Mouse (Mus musculus) Muller cell, postnatal 12 days (primary cell): ENCODE measurements around the gene Olfr90.
"Not testable (repeated sequence)": the region's sequence is repeated elsewhere in the genome, so short reads cannot be mapped to it uniquely, and the experiment has no call there.

ENCODE experiments used
- DNase-seq: peaks from one replicate; pipeline ENCODE4 v3.0.0-alpha.2; 2015; ENCODE audit errors: inconsistent ontology term

Gene Olfr90

DNA sequence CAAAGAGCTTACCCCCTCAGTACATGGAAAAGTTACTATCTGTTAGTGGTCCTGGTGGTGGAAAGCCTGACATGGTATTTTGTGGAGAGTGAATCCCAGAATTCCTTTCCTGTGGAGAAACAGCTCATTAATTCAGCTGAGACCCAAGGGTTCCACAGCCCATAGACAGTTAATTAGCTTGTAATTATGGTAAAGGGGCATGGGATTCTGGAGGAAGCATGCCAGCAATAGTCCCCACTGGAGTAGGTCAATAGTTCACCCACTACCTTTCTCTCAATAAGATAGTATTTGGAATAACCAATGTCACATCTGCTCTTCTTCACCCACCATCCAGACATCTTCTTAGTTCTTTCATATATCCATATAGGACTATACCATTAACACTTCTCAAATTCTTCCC is at the start of gene Olfr90:
TSS of gene Olfr90 (minus strand) at position 101 of the 400 bp plus-strand sequence.
- DNase-seq = no peak

DNA sequence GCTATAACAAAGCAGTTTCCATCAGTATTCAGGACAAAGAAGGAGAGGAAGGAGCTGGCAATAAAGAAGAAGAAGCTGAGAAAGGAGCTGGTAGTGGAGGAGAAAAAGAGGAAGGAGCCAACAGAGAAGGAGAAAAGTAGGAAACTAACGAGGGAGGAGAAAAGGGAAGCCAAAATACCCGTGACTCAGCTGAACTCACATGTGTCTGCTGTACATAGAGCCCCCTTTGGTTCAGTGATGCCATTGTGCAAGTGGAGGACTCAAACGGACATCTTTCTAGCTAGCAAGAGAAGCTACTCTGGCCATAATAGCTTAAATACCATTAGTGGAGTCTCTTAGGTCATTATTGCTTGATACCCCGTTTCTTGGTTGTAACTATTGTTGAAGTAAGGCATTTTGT is 43.1 kb upstream of the Olfr90 start:
- DNase-seq = not testable (repeated sequence)

DNA sequence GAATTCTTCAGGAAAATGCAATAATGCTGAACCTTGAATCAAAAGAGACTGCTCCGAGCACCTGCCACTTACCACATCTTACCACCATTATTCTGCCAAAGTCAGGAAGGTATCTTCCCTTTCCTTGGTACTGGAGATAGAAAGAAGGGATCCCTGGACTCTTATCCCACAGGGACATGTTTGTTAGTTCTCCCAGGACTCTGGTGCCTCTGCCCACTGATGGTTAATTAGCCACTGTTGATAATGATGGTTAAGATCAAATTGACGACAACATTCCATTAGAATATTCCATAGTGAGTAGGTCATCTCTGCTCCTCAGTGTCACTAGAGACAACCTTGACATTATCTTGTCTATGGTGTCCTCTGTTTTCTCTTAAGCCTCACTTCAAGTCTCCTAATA is 31.7 kb upstream of the Olfr90 start, which contains the start of gene Olfr92:
TSS of gene Olfr92 (minus strand) at position 101 of the 400 bp plus-strand sequence.
- no peak for DNase-seq

DNA sequence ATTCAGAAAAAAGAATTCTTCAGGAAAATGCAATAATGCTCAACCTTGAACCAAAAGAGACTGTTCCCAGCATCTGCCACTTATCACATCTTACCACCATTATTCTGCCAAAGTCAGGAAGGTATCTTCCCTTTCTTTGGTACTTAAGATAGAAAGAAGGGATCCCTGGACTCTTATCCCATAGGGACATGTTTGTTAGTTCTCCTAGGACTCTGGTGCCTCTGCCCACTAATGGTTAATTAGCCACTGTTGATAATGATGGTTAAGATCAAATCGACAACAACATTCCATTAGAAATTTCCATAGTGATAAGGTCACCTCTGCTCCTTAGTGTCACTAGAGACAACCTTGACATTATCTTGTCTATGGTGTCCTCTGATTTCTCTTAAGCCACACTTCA is 9.9 kb upstream of the Olfr90 start, which contains the start of gene Olfr91:
TSS of gene Olfr91 (minus strand) at position 101 of the 400 bp plus-strand sequence.
- no peak for DNase-seq

DNA sequence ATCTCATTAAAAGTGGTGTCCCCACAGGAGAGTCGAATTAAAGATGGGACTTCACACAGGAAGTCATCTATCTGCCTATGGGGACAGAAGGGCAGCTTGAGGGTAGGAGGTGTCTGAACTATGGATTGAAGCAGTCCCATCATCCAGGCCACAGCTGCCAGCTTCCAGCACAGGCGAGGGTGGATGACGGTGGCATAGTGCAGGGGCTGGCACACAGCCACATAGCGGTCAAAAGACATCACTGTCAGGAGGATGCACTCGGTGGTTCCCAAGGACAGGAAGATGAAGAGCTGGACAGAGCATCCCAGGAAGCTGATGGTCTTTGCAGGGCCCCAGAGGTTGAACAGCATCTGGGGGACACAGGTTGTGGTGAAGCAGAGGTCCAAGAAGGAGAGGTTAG is 5.0 kb upstream of the Olfr90 start:
- peak; percentile 57 for DNase-seq

DNA sequence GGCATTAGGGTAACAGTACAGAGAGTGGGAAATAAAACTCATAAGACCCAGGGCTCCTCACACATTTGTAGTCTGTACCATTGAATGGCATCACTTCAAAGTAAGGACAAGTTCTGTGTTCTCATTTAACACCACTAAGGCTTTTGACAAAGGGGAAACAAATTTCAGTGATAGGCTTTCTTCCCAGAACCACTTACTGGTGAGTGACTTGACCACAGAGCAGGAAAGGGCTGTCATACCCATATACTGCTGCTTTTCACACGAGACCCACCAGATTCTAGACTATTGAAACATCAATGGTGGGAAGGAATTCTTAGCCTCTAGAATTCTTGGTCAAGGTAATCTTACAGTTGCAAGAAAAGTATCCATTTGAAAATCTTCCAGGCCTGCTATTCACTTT is 3.9 kb upstream of the Olfr90 start:
- no peak for DNase-seq

DNA sequence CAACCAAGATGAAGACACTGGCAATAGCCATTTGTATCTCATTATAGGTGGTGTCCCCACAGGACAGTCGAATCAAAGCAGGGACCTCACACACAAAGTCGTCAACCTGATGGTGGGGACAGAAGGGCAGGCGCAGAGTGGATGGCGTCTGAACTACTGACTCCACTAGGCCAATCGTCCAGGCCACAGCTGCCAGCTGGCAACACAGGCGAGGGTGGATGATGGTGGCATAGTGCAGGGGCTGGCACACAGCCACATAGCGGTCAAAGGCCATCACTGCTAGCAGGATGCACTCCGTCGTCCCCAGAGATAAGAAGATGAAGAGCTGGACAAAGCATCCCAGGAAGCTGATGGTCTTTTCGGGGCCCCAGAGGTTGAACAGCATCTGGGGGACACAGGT is 2.8 kb downstream of the Olfr90 start:
- DNase-seq = no peak

DNA sequence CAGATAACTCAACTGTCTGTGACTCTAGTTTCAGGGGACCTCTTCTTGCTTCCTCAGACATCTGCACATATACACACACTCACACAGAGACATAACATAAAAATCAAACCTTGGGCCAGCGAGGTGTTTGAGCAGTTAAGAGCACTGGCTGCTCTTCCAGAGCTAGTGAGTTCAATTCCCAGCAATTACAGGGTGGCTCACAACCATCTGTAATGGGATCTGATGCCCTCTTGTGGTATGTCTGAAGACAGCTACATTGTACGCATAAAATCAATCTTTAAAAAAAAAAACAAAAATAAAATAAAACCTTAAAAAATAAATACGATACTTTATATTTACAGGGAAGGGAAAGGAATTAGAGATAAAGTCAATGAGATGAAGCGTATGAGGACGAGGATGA is 3.7 kb downstream of the Olfr90 start:
- no peak for DNase-seq

DNA sequence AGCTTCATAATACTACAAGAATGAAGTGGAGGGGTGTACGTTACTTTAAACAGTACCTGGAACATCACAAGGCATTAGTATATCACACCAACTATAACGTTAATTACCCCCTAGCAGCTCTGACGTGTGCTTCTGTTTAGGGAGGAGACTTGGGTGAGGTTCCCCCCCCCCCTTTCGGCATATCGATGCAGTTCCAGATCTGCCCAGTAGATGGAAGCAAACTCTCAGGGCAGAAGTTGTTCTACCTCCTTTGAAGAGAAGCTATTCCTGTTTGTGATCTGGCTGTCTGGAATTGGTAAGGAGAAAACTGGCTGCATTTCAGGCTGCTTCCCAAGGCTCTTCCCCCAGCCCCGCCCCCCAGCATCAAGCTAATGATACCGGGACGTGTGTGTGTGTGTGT is 5.0 kb downstream of the Olfr90 start:
- peak; percentile 92 for DNase-seq

DNA sequence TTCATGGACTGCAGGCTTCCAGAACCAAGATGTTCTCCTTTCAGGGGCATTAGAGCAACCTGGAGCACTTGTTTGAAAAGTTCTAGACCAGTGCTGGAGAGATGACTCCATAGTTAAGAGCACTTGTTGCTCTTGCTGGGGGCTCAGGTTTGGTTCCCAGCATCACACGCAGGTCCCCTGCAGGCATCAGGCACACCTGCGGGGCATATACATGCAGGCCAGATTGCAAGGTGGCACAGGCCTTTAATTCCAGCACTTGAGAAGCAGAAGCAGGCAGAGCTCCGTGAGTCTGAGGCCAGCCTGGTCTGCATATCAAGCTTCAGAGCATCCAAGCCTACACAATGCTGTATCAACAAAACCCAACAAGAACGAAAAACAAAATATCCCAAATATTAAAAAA is 6.6 kb downstream of the Olfr90 start:
- DNase-seq = no peak

DNA sequence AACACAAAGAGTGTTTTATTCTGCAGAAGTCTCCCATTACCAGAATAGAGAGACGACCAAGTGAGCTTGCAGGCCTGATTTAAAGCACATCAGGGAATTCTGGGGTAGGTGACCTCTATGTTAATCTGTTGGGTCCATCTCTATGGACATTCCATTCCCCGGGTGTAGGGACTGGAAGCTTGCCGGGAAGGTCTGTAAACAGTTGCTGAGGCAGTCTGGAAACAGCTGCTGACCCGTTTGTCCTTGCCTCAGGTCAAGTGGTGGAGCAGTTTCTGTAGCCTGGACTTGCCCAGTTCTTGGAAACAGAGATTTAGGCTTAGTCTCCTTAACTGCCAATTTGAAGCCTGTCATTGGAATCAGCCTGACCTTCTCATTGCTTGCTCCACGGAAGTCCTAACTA is 8.2 kb downstream of the Olfr90 start:
- no peak for DNase-seq

DNA sequence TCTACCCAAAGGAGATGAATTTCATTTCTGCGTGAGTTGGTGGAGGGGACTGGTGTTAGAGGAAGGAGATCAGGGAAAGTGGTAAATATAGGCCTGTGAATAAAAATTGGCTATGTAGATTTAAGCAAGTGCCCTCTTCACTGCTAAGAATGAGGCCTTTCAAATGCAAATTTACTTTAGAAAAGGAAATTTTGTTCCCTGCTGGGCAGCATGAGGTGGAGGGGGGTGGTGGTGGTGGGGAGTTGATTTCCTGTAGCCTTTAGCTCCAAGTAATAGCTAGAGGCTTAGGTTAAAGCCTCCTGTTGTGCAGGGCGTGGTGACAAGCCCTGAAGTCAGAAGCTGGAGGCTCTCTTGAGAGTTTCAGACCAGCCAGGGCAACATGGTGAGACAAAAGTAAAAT is 9.3 kb downstream of the Olfr90 start:
- no peak for DNase-seq

DNA sequence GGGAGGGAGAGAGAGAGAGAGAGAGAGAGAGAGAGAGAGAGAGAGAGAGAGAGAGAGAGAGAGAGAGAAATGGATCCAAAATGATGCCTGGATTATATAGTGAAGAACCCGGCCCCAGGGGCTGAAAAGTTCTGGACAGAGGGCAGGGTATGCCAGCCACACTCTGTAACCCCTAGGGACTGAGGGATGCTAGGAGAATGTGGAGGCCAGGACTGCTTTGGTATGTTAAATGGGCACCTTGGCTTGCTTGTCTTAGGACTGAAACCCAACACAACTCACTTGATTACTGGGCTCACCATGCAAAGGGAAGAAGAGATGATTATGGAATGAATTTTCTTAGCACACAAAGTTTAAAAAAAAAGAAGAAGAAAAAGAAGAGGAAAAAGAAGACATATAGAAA is 10.1 kb downstream of the Olfr90 start:
- DNase-seq = no peak

DNA sequence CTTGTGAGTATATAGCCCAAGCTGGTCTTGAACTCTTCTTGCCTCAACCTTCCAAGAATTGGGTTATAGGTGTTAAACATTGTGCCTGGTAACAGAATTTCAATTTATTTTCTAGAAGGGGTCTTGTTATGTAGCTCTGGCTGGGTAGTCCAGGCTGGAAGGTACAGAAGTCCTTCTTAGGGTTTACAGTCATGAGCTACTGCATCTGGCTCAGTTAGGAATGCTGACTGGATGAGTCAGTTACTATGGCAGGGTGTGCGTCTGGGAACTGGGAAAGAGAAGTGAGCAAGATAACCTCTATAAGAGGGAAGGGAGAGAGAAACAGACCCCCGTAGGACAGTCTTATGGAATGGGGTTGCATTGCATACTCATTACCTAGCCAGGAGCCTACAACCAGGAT is 12.5 kb downstream of the Olfr90 start:
- DNase-seq = no peak

DNA sequence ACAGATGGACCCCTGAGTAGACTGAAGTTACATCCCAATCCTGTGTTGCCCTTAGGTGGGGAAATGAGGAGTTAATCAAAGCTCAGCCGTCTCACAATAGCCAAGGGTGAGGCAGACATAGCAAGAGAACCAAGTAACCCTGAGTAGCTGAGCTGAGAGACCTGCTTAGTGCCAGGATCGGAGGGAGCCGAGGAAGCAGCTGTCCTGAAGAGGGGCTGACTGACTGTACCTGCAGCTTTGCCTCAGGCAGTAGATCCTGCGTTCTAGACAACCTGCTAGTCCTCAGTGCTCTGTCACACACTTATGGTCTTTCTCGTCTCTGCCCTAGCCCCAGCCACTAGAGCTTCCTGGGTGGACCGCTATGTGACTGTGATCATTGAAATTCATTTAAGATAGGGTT is 13.1 kb downstream of the Olfr90 start:
- DNase-seq = no peak

DNA sequence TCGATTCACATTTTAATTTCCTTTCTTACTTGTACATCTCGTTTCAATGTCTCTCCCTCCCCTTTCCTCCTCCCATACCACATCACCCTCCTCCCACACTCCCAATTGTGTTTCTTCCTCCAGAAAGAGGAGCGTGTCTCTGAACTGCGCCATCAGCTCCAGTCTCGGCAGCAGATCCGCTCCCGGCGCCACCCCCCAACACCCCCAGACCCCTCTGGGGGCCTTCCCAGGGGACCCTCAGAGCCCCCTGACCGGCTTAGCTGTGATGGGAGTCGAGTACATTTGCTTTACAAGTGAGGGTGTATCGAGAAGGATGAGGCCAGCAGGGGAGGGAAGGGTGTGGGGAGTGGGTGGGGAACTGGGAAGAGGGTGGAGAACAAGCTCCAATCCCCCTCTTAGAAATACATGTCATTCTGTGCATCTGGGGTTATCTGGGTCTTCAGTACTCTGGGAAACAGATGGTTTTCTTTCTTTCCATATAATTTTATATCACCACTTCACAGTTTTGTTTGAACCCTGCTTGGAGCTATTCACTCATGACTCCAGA is 15.5 kb downstream of the Olfr90 start:
- DNase-seq = no peak

DNA sequence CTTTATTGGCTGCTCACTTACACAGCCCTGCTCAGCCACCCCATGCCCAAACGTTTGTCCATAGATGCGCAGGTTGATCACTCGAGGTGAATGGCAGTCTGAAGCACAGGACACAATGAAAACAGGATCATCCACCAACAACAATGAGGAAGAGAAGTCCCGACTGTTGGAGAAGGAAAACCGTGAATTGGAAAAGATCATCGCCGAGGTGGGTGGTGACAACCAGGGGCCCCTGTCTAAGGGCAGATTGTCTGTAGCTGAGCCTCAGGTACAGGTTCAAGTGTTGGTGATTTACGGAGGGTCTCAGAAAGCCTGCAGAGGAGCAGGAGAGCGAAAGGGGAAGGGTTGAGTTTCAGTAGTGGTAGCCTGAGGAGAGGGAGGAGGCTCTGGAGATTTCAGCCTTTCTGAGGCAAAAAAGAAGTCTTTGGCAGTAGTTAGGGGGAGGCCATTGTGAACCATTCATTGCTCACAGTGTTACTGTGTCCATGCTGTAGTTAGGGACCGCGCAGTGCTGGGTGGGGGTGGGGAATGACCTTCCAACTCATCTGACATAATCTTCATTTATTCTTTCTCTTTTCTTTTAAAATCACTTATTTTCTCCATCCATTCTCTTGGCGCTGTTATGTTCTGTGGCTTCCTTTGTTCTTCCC is 16.1 kb downstream of the Olfr90 start:
- no peak for DNase-seq

DNA sequence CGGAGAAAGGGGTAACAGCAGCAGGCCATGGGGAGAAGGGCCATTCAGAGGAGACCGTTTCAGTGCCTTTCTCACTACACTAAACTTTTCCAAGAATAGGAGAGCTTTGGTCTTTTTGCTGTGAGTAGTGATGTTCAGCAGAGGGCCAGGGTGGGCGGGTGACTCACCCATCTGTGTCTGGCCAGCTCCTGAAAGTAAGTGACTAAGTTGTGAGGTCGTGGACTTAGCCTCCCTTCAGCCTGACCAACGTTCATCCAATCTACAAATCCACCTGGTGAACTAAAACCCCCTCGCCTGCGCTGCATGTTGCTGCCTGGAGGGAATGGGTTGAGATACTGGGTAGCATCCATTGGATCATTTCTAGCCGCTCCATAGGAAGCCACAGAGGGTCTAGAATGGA is 18.2 kb downstream of the Olfr90 start:
- peak; percentile 61 for DNase-seq

DNA sequence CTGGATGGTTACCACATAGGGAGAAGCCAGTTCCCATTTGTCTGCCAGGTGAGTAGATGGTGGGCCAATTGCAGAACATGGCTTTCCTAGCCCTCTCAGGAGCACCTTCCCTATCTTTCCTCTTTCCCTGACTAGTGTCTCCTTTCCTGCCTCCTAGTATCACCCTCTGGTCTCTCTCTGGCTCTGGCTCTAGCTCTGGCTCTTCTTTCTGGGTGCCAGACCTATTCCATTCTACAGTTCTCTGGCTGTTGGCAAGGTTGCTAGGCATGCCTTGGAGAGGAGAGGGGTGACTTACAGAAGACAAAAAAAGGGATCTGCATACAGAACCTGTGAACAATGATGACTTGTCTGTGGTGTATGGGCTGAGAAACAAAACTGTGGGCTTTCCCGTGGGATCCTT is 20.4 kb downstream of the Olfr90 start:
- no peak for DNase-seq

DNA sequence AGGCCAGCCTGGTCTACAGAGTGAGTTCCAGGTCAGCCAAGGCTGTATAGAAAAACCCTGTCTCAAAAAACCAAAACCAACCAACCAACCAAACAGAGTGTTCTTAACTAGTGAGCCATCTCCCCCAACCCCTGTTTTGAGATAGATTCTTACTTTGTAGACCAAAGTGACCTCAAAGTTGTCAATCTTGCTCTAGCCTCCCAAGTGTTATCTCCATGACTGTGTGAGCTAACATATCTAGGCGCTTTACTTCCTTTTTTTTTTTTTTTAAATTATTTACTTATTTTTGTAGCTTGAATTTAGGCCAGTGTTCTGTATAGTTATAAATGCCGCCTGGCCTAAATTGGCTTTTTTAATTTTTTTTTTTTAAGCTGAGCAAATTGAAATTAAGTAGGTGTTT is 22.3 kb downstream of the Olfr90 start:
- DNase-seq = no peak

DNA sequence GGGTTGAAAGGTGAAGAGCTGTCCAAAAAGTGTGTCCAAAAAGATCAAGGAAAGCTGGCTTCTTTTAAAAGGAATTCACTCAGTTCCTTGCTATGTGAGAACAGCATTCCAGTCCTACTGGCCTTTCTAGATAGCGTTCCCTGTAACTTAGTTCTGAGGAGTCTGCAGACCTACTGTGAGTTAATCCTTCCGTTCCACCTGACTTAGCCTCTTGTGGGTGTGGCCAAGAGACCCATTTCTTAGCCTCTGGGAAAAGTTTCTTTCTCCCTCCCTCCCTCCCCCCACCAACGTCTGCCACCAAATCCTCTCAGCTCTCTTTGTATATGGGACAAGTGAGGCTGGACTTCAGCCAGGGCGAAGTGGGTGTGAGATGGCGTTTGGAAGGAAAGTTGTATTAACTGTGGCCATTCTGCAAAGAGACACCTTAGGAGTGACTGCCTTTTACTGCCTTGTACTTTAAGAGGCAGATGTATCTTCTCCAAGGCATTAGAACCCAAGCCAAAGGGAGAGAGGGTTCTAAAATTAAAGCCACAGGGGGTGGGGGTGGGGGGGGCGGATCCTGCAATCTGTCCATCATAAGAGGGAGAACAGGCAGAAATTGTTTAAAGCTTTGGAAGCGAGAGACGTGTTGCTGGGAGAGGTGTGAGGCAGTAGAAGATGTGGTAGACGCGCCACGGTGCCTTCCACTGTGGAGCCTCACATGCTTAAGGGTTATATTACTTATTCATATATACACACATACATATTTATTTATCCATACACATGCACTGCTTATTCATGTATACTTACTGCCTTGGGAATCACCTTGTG is 24.4 kb downstream of the Olfr90 start:
- DNase-seq = no peak

DNA sequence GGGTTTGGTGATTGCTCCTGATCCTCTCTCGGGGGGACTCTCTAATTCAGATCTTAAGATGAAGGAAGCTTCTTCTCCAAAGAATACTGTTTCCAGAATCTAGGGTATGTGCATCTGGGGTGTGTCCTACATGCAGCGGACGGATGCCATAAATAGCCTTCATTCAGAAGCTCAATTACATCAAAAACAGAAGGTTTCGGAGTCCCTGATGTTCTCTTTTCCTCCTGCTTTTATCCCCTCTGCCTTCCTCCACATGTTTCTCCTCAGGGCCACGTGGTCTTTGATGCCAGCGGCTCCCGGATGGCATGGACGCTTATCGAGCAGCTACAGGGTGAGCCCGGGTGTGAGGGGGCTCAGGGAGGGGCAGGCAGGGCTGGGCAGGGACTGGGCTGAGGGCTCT is 25.2 kb downstream of the Olfr90 start:
- DNase-seq = no peak

DNA sequence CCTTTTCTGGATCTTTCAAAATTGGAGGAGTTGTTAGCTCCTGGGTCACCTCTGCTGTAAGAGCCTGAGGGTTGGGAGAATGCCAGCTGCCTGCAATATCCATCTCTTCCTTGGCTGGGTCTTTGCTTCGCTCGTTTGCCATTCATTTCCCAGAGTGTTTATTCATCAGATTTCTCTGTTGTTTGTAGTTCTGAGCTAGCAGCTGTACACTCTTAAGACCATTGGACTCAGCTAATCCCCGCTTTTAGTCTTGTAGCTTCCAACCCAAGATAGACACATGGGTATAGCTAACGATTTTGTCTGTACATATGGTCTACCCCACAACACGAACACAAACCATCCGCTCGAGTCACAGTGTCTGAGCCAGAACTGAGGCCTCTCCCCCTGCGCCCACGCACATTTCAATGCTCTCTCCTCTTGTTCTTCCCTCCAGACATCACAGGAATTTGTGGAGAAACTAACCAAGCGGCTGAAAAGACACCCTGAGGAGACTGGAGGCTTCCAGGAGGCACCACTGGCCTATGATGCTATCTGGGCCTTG is 26.1 kb downstream of the Olfr90 start:
- peak; percentile 73 for DNase-seq
